ENCODE assay signal across 10 mouse cellular contexts in the genomic region with DNA sequence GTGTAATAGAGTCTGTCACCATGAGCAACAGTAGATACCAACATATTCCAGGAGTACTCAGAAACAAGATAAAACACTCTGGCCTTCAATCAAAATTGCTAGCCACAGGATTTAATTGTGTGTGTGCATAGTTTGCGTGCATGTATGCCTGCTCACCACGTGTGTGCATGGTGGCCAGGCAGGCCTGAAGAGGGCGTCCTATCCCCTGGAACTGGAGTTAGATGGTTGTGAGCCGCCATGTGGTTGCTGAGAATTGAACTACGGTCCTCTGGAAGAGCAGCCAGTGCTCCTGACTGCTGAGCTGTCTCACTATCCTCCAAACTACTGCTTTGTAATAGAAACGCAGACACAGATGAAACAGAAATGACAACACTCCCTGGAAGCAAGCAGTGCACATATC.
DNase-seq lines count a peak whose midpoint lies in the region; ATAC-seq lines count a peak whose summit lies in the region.
"Had no signal": no experiment of that assay in that cellular context is flagged by ENCODE, and none has a peak within 500 bp of the region (broad histone marks: within the 10 kb centered on the region; RNA-seq: fewer than 3 reads in every experiment).

No protein-coding gene starts in this region.

- DNase-seq in embryonic facial prominence, embryonic 10.5 days (ENCODE audit: low spot score): no peak
- no peak for DNase-seq in limb, embryonic 10.5 days (ENCODE audit: low spot score)
- peak; percentile 56 for DNase-seq in R1 (ENCODE audit: low read depth, low spot score)
- DNase-seq in heart, postnatal 10 days: peak; percentile 44 to 51
- no peak for DNase-seq in ovary, postnatal 14 days (ENCODE audit: low spot score)
- DNase-seq: B cell, adult 2 months; lung, postnatal 36 days had no signal

- H3K9me3 ChIP-seq in embryonic facial prominence, embryonic 12.5 days: no peaks in the 10 kb centered on the region
- no peaks in the 10 kb centered on the region for H3K9me3 ChIP-seq in embryonic facial prominence, embryonic 10.5 days
- no peaks in the 10 kb centered on the region for H3K9me3 ChIP-seq in limb, embryonic 15.5 days
- H3K9me3 ChIP-seq in limb, embryonic 10.5 days (replicated peaks): no peaks in the 10 kb centered on the region
- no peaks in the 10 kb centered on the region for H3K9me3 ChIP-seq in kidney, embryonic 16.5 days (ENCODE audit: low read length)

- H3K4me2 ChIP-seq in embryonic facial prominence, embryonic 12.5 days (replicated peaks): no peak overlapping the region
- H3K4me2 ChIP-seq in limb, embryonic 15.5 days: no peak overlapping the region
- H3K4me2 ChIP-seq in kidney, embryonic 16.5 days (replicated peaks; ENCODE audit: low read depth, low read length): no peak overlapping the region

- intact Hi-C loops in heart, postnatal 10 days (cut with DNase I): loop anchor here (2.0 to 5.0 kb wide), 2 partner anchors 14 to 438 kb away; no protein-coding TSS in a partner anchor

- ATAC-seq in embryonic facial prominence, embryonic 12.5 days (ENCODE audit: insufficient number of reproducible peaks, insufficient read depth, low FRiP score, low TSS enrichment): no peak
- ATAC-seq in limb, embryonic 15.5 days (ENCODE audit: insufficient number of reproducible peaks, low FRiP score, low TSS enrichment, low read depth): no peak
- ATAC-seq in kidney, embryonic 16.5 days (ENCODE audit: low FRiP score, low TSS enrichment): no peak

- peak overlapping the region; percentile 47; the same call in 1 of the 2 replicates for H3K27ac ChIP-seq in embryonic facial prominence, embryonic 12.5 days
- no peak overlapping the region for H3K27ac ChIP-seq in embryonic facial prominence, embryonic 10.5 days (replicated peaks)
- peak overlapping the region; percentile 69 for H3K27ac ChIP-seq in limb, embryonic 15.5 days
- no peak overlapping the region for H3K27ac ChIP-seq in limb, embryonic 10.5 days
- no peak overlapping the region for H3K27ac ChIP-seq in kidney, embryonic 16.5 days (ENCODE audit: low read length)

- H3K4me1 ChIP-seq in embryonic facial prominence, embryonic 12.5 days: peaks cover 12% of the 10 kb centered on the region; the same call in 1 of the 2 replicates
- H3K4me1 ChIP-seq in embryonic facial prominence, embryonic 10.5 days: peaks cover 16% of the 10 kb centered on the region
- peaks cover 14% of the 10 kb centered on the region for H3K4me1 ChIP-seq in limb, embryonic 15.5 days
- peaks cover 24% of the 10 kb centered on the region for H3K4me1 ChIP-seq in limb, embryonic 10.5 days
- H3K4me1 ChIP-seq in kidney, embryonic 16.5 days (ENCODE audit: insufficient read depth, low read length): peaks cover 23% of the 10 kb centered on the region

- 94% methylated on average over 6 of the region's 6 CpGs for WGBS in embryonic facial prominence, embryonic 12.5 days
- 95% methylated on average over 6 of the region's 6 CpGs for WGBS in embryonic facial prominence, embryonic 10.5 days
- 90% methylated on average over 6 of the region's 6 CpGs for WGBS in limb, embryonic 15.5 days
- WGBS in limb, embryonic 10.5 days: 94% methylated on average over 6 of the region's 6 CpGs
- 91% methylated on average over 6 of the region's 6 CpGs for WGBS in kidney, embryonic 16.5 days

- H3K9ac ChIP-seq in embryonic facial prominence, embryonic 12.5 days: no peak overlapping the region
- no peak overlapping the region for H3K9ac ChIP-seq in limb, embryonic 15.5 days
- no peak overlapping the region for H3K9ac ChIP-seq in kidney, embryonic 16.5 days (replicated peaks; ENCODE audit: low read length)

- no peaks in the 10 kb centered on the region for H3K27me3 ChIP-seq in embryonic facial prominence, embryonic 12.5 days
- H3K27me3 ChIP-seq in embryonic facial prominence, embryonic 10.5 days (replicated peaks; ENCODE audit: low read depth, poor library complexity, severe bottlenecking): no peaks in the 10 kb centered on the region
- H3K27me3 ChIP-seq in limb, embryonic 15.5 days: no peaks in the 10 kb centered on the region
- no peaks in the 10 kb centered on the region for H3K27me3 ChIP-seq in limb, embryonic 10.5 days (ENCODE audit: low read depth, poor library complexity, severe bottlenecking)
- no peaks in the 10 kb centered on the region for H3K27me3 ChIP-seq in kidney, embryonic 16.5 days (ENCODE audit: insufficient read depth, low read length)

- H3K36me3 ChIP-seq in embryonic facial prominence, embryonic 12.5 days: peaks cover 31% of the 10 kb centered on the region
- H3K36me3 ChIP-seq in embryonic facial prominence, embryonic 10.5 days (replicated peaks): peaks cover 32% of the 10 kb centered on the region
- peaks cover 28% of the 10 kb centered on the region for H3K36me3 ChIP-seq in limb, embryonic 15.5 days
- peaks cover 31% of the 10 kb centered on the region for H3K36me3 ChIP-seq in limb, embryonic 10.5 days
- peaks cover 22% of the 10 kb centered on the region for H3K36me3 ChIP-seq in kidney, embryonic 16.5 days (ENCODE audit: insufficient read depth, low read length)

- no peak overlapping the region for H3K4me3 ChIP-seq in embryonic facial prominence, embryonic 12.5 days
- no peak overlapping the region for H3K4me3 ChIP-seq in embryonic facial prominence, embryonic 10.5 days
- H3K4me3 ChIP-seq in limb, embryonic 15.5 days: no peak overlapping the region
- no peak overlapping the region for H3K4me3 ChIP-seq in limb, embryonic 10.5 days
- no peak overlapping the region for H3K4me3 ChIP-seq in kidney, embryonic 16.5 days (ENCODE audit: low read length)

Comparison
In these comparisons a context has a peak if more than half of its experiments do, and no peak if none do; other contexts are left out.
1. H3K27ac ChIP-seq: peak in embryonic facial prominence, embryonic 12.5 days (single experiment) and limb, embryonic 15.5 days (single experiment); none in embryonic facial prominence, embryonic 10.5 days (single experiment), limb, embryonic 10.5 days (single experiment) and kidney, embryonic 16.5 days (single experiment).
2. DNase-seq: peak in R1 (single experiment) and heart, postnatal 10 days (2 of 2); none in embryonic facial prominence, embryonic 10.5 days (single experiment), limb, embryonic 10.5 days (single experiment) and ovary, postnatal 14 days (single experiment).